Mouse (Mus musculus): ENCODE results near the gene Slc13a5.

Slc13a5 gene

GRCm38 (mm10) chr11:72205256-72205655 is 61.8 kb downstream of the Slc13a5 start:
- DNase-seq (ENCODE audit: low spot score) = no peak

GRCm38 (mm10) chr11:72203440-72203839 is 63.6 kb downstream of the Slc13a5 start:
- DNase-seq (ENCODE audit: low spot score) = no peak

- DNase-seq (ENCODE audit: low spot score) = no peak
Measured at GRCm38 (mm10) chr11:72196506-72196905, 70.5 kb downstream of the Slc13a5 start.

- no peak for DNase-seq (ENCODE audit: low spot score)
Measured at GRCm38 (mm10) chr11:72194259-72194658, 72.8 kb downstream of the Slc13a5 start.
